Mouse (Mus musculus) ES-E14 (cell line): ENCODE data around the gene Txndc16. TPM values are rescaled to one million over a fixed set of nuclear protein-coding genes. Genes with fewer than 3 reads are reported as not detected.
A peak's percentile ranks its signal among the peaks of the same experiment; 100 is the strongest.

ENCODE experiments used
- DNase-seq: peaks from one replicate; pipeline ENCODE4 v3.0.0-alpha.2; 2013; ENCODE audit warnings: low read depth, low spot score
- H3K27ac ChIP-seq: 2 replicates; pipeline ENCODE4 v1.5.1; 2012; ENCODE audit warnings: low read depth, mild to moderate bottlenecking, low read length, moderate library complexity, mixed read lengths; ENCODE audit not compliant: poor library complexity, insufficient read depth, severe bottlenecking
- H3K36me3 ChIP-seq: 2 replicates; pipeline ENCODE4 v1.6.1; 2012; ENCODE audit warnings: mild to moderate bottlenecking, low read length, moderate library complexity, mixed read lengths; ENCODE audit not compliant: control insufficient read depth, poor library complexity, insufficient read depth, severe bottlenecking
- H3K4me1 ChIP-seq, 2 experiments: fragments of 150-350 bp in 1 of 2; sonication (generic) in 1 of 2; 2 replicates each; pipeline ENCODE4 v1.6.1; 2012; ENCODE audit warnings: low read length in 2 of 2, mild to moderate bottlenecking in 1 of 2, mixed read lengths in 1 of 2; ENCODE audit not compliant: control insufficient read depth in 2 of 2, insufficient read depth in 2 of 2, poor library complexity in 1 of 2
- H3K4me3 ChIP-seq, 2 experiments: fragments of 150-350 bp in 1 of 2; sonication (generic) in 1 of 2; 2 replicates each; pipeline ENCODE4 v1.5.1; 2012; ENCODE audit warnings: low read length in 2 of 2, low read depth in 1 of 2, mild to moderate bottlenecking in 1 of 2, mixed read lengths in 1 of 2; ENCODE audit not compliant: insufficient read depth in 1 of 2, poor library complexity in 1 of 2, severe bottlenecking in 1 of 2
- H3K9ac ChIP-seq: 2 replicates; pipeline ENCODE4 v1.6.1; 2012; ENCODE audit warnings: low read depth, mild to moderate bottlenecking, low read length, mixed read lengths; ENCODE audit not compliant: poor library complexity, insufficient read depth, severe bottlenecking
- H3K9me3 ChIP-seq: fragments of 150-350 bp; sonication (generic); 2 replicates; pipeline ENCODE4 v1.6.1; 2012; ENCODE audit warnings: low read depth, mild to moderate bottlenecking, low read length; ENCODE audit not compliant: control insufficient read depth, insufficient read depth
- CHD2 ChIP-seq: IDR thresholded peaks from 2 replicates; pipeline ENCODE4 v1.6.1; 2014; ENCODE audit warnings: mild to moderate bottlenecking, low read depth, low read length, inconsistent platforms
- HCFC1 ChIP-seq: IDR thresholded peaks from 2 replicates; pipeline ENCODE4 v1.6.1; 2012; ENCODE audit warnings: low read length, inconsistent platforms, borderline replicate concordance; ENCODE audit not compliant: insufficient read depth
- MAFK ChIP-seq: IDR thresholded peaks from 2 replicates; pipeline ENCODE4 v1.6.1; 2014; ENCODE audit warnings: mild to moderate bottlenecking, low read depth, low read length, inconsistent platforms; ENCODE audit not compliant: insufficient read depth
- ZC3H11A ChIP-seq: IDR thresholded peaks from 2 replicates; pipeline ENCODE4 v1.6.1; 2012; ENCODE audit warnings: low read depth, mild to moderate bottlenecking, inconsistent platforms, low read length, borderline replicate concordance
- ZNF384 ChIP-seq: IDR thresholded peaks from 2 replicates; pipeline ENCODE4 v1.6.1; 2012; ENCODE audit warnings: low read depth, low read length, inconsistent platforms
- in situ Hi-C, 2 experiments: fragments of 600-800 bp; cut with MboI; formaldehyde crosslinking; loops; one replicate each; pipeline ENCODE4 v1.15.1; 2025; ENCODE audit warnings: low sequenced_read_pairs in 2 of 2, inconsistent platforms in 1 of 2; ENCODE audit not compliant: unreplicated experiment in 2 of 2
- total RNA-seq: library from RNA; depleted of rRNA; stranded (reverse); fragments of 300-350 nt; gene quantifications from 2 replicates; pipeline ENCODE4 v1.2.3, GENCODE M21; 2012; rRNA removed

The Txndc16 gene
- total RNA-seq: 3.2 and 5.4 TPM in 2 replicates

- Histone ChIP-seq H3K27ac (no peak within 1 kb of the TSS), H3K9ac (peak within 1 kb of the TSS; percentile 70), H3K4me3 (peak within 1 kb of the TSS; percentile 74 to 78), H3K4me1 (no peaks in the 10 kb centered on the region), H3K36me3 (no peaks in the 10 kb centered on the region), H3K9me3 (no peaks in the 10 kb centered on the region)
- in situ Hi-C loops: no loop called here
- TF ChIP-seq HCFC1 (no peak), CHD2 (no peak), ZC3H11A (no peak)
- DNase-seq: peak; percentile 27
Observed at GRCm38 (mm10) chr14:45220090-45220956, at the start of gene Txndc16. TSS of gene Txndc16 (minus strand) at chr14:45220328.

GRCm38 (mm10) chr14:45263831-45264592, 43.9 kb upstream of the Txndc16 start:
- H3K27ac ChIP-seq: no peak overlapping the region
- DNase-seq: no peak
- no peak overlapping the region for H3K4me3 ChIP-seq
- H3K9ac ChIP-seq: no peak overlapping the region
- no peaks in the 10 kb centered on the region for H3K36me3 ChIP-seq
- H3K4me1 ChIP-seq: no peaks in the 10 kb centered on the region
- no peak for TF ChIP-seq ZNF384
- in situ Hi-C loops: no loop called here
- H3K9me3 ChIP-seq: no peaks in the 10 kb centered on the region

GRCm38 (mm10) chr14:45251548-45252076, 31.5 kb upstream of the Txndc16 start:
- in situ Hi-C loops: no loop called here
- Histone ChIP-seq H3K9me3 (no peaks in the 10 kb centered on the region), H3K27ac (no peak overlapping the region), H3K4me3 (no peak overlapping the region), H3K9ac (no peak overlapping the region), H3K36me3 (no peaks in the 10 kb centered on the region), H3K4me1 (no peaks in the 10 kb centered on the region)
- TF ChIP-seq HCFC1: no peak
- TF ChIP-seq ZC3H11A: no peak
- TF ChIP-seq MAFK: peak; percentile 100
- TF ChIP-seq CHD2: no peak
- no peak for TF ChIP-seq ZNF384
- no peak for DNase-seq

DNA sequence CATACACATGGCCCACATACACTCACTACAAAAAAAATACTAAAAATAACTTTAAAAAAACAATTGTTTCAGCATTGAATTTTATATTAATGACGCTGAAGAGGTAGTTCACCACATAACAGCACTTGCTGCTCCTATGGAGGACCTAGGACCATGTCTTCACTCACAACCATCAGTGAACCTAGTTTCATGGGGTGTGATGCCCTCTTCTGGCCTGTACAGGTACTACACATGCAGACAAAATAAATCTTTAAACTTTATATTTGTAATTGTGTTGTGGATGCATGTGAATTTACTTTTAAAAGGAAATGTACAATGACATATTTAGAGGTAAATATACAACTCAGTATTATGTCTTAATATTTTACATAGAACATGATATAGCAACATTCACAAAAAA, 21.5 kb upstream of the Txndc16 start:
- no peak overlapping the region for H3K4me3 ChIP-seq
- peak; percentile 16 for DNase-seq
- peak; percentile 43; the same call in 1 of the 2 replicates for TF ChIP-seq ZC3H11A
- no peak for TF ChIP-seq CHD2
- in situ Hi-C loops: no loop called here
- H3K36me3 ChIP-seq: no peaks in the 10 kb centered on the region
- H3K9ac ChIP-seq: no peak overlapping the region
- H3K9me3 ChIP-seq: no peaks in the 10 kb centered on the region
- H3K4me1 ChIP-seq: no peaks in the 10 kb centered on the region
- H3K27ac ChIP-seq: no peak overlapping the region
